Mouse (Mus musculus) cerebellum, adult 2 months (tissue): ENCODE measurements around the gene Mrps23.

ENCODE experiments used
- CTCF ChIP-seq: fragments of 200-500 bp; IDR thresholded peaks from 2 replicates; pipeline ENCODE4 v1.5.1; 2011; ENCODE audit warnings: low read depth, mild to moderate bottlenecking, control low read depth, low read length, moderate library complexity, borderline replicate concordance; ENCODE audit not compliant: insufficient read depth
- POLR2A ChIP-seq: fragments of 200-500 bp; IDR thresholded peaks from 2 replicates; pipeline ENCODE4 v1.6.1; 2011; ENCODE audit warnings: low read length, control low read depth, borderline replicate concordance; ENCODE audit not compliant: insufficient read depth

DNA sequence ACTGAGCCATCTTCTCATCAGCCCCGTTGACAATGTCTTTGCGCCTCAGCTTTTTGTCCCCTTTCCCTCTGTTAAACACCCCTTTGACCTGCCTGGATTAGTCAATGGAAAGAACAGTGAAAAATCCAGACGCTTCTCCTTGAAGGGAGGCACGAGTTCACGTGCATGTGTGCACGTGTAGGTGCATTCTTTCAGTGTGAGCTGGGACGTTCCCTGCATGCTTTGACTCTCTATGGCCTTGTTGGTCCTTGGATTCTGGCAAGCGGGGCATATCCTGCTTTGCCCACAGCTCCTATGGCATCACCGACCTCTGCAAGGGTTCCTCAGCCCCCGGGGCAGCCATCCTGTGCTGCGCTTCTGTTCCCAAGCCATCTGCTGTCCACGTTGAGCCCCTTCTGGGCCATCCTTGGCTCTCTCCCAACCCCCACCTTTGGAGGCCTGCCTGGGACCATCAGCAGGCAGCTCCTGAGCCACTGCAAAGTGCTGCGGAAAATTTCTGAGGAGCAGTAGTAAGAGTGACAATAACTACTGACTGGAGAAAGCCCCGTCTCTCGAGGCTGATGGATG, 32.2 kb upstream of the Mrps23 start:
- no peak for TF ChIP-seq POLR2A
- TF ChIP-seq CTCF: no peak
